Mouse (Mus musculus) ovary, postnatal 14 days (tissue): Measurements from ENCODE around the gene Sgf29.
"Not testable (repeated sequence)": the region's sequence is repeated elsewhere in the genome, so short reads cannot be mapped to it uniquely, and the experiment has no call there.

ENCODE experiments used
- DNase-seq: peaks from one replicate; pipeline ENCODE4 v3.0.0; 2022; ENCODE audit warnings: low spot score

Gene Sgf29

DNA sequence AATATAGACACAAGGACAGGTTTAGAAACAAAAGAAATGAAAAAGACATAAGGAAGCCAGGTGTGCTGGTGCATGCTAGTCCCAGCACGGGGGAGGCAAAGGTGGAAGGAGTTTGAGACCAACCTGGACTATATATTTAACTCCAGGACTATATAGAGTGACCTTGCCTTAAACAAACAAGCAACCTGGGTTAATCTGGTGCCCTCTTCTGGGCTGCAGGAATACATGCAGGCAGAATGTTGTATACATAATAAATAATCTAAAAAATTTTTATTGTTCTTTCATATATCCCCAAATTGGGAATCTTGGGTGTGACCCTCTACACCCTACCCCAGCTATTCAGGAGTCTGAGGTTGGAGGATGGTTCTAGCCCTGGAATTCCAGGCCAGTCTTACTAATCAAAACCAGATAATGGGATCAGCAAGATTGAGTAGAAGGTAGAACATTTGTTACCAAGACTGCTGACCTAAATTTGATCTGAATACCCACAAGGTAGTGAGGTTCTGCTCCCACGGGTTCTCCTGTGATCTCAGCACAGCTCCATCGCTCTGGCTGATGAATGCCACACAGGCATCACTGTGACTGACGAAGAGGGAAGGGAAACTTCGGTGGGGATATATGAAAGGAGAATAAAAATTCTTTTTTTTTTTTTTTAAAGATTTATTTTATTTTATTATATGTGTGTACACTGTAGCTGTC, 6.4 kb upstream of the Sgf29 start:
- no peak for DNase-seq

DNA sequence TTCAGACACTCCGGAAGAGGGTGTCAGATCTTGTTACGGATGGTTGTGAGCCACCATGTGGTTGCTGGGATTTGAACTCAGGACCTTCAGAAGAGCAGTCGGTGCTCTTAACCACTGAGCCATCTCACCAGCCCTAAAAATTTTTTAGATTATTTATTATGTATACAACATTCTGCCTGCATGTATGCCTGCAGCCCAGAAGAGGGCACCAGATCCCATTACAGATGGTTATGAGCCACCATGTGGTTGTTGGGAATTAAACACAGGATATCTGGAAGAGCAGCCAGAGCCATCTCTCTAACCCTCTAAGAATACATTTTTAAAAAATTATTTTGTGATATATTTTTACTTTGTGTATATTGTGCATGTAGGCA, 5.9 kb upstream of the Sgf29 start:
- not testable (repeated sequence) for DNase-seq

DNA sequence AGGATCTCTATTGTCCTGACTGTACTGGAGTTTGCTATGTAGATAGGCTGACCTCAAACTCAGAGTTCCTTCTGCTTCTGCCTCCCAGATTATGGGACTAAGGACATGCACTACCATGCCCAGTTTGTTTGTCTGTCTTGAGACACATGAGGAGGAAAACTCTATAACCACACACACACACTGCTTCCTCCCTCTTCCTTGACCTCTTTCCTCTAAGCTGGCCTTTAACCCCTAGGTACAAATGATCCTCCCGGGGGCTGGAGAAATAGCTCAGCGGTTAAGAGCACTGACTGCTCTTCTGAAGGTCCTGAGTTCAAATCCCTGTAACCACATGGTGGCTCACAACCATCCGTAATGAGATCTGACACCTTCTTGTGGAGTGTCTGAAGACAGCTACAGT, 4.8 kb upstream of the Sgf29 start:
- DNase-seq: no peak

DNA sequence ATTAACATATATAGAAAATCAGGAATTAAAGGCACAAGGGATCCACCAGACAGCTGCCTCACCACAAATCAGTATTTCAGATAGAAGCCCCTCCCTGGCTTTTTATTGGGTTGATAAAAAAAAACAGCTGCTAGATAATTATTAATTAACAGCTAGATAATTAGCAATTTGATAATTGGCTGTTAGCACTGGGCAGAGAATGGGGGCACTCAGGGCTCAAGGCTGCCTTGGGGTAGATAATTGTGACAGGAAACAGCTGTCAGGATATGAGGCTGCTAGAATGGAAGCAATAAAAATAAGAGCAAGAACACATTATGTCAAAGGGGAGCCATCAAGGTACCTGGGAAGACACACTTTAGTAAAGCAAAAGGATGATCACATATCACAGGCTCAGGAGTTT, 4.2 kb upstream of the Sgf29 start:
- DNase-seq: no peak

DNA sequence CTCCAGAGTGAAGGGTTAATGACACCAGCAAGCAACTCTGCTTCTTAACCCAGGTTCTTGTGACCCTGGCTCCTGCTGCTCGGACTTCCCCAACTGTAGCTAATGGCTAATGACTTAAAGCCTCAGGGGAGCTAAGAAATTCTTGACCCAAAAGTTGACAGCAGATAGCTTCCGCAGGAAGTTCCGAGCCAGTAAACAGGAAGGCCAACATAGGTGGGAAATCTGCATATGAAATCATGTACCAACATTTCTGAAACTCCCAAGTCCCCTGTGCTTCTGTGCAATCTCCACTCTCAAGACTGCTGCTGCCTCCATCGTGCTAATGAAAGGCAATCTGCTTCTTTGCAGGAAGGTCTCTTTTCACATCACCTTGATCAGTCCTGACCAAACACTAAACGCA, 3.4 kb upstream of the Sgf29 start:
- DNase-seq: no peak

DNA sequence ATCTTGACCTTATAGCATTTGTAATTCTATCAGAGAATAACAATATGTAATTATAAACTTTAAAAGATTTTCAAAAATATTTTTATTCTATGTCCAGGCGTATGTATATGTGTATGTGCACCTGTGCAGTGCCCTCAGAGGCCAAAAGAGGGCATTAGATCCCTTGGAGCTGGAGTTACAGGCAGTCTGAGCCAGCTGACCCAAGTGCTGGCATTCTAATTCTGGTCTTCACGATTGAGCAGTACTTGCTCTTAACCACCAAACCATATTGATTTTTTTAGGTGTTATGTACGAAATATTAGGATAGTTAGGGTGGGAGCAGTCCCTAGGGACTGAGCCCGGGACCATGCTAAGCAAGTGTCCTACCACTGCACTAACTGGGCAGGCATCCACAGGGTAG, 623 bp upstream of the Sgf29 start:
- no peak for DNase-seq

GRCm38 (mm10) chr7:126650852-126651251, 1.7 kb downstream of the Sgf29 start:
- DNase-seq: no peak

GRCm38 (mm10) chr7:126653991-126654390, 4.9 kb downstream of the Sgf29 start:
- DNase-seq: no peak

DNA sequence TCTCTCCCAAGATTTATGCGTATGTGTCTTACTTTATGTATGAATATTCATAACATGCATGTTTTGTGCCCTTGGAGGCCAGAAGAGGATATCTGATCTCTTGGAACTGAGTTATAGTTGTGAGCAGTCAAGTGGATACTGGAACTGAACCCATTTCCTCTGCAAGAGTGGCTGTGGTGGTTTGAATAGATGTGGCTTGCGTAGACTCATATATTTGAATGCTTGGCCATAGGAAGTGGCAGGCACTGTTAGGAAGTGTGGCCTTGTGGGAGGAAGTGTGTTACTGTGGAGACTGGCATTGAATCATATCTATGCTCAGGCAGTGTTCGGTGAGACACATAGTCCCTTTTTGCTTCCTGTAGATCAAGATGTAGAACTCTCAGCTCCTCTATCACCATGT, 6.6 kb downstream of the Sgf29 start:
- DNase-seq: no peak

GRCm38 (mm10) chr7:126657522-126657921, 8.4 kb downstream of the Sgf29 start:
- no peak for DNase-seq

DNA sequence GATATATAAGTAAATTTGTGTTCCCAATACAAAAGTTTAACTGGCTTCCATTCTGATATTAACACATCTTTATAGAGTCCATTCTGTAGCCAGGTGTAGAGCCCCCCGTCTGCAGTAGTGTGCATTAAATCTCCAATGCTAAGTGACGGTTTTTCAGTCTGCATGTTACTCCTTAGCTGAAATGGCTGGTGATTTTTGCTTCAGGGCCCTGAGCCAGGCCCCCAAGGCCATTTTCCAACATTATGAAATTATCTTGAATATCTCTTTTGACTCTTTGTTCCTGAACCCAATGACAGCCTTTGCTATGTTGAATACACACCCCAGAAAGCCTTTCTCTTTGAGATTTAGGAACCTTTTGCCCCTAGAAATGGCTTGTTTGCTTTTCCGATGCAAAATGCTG, 10.7 kb downstream of the Sgf29 start:
- DNase-seq: no peak

DNA sequence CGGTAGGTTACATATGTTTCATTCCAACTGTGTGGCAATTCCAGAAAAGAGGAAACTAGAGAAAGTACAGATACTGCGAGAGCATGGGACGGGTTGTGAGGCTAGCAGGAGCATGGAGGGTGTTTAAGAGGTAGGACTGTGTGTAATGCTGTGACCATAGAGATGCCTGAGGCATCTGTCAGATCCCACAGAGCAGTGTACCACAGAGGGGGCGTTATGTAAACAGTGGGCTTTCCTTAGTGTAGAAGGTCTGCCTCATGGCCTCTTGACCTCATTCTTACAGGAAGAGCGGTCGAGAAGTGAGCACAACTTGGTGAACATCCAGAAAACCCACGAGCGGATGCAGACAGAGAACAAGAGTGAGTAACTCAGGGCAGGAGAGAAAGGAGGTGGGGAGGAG, 14.5 kb downstream of the Sgf29 start:
- no peak for DNase-seq

GRCm38 (mm10) chr7:126665269-126665668, 16.2 kb downstream of the Sgf29 start:
- DNase-seq: peak; percentile 18

- no peak for DNase-seq
Measured at GRCm38 (mm10) chr7:126667495-126668090, 18.5 kb downstream of the Sgf29 start.

- no peak for DNase-seq
Measured at GRCm38 (mm10) chr7:126668452-126668851, 19.3 kb downstream of the Sgf29 start.

GRCm38 (mm10) chr7:126670152-126670551, 21.0 kb downstream of the Sgf29 start:
- DNase-seq: no peak

DNA sequence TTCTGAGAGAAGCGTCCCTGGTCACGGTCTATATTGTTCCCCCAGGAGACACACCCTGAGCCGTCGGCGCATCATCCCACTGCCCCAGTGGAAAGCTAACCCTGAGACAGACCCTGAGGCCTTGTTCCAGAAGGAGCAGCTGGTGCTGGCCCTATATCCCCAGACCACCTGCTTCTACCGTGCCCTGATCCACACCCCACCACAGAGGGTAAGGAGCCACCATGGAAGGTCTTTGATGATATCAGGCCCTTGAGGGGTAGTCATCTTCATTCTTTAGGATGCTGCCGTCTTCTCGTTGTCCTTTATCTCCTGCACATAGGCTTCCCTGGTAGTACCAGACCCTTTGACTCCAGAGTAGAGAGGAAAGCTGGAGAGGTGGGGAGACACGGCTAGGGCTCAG, 23.0 kb downstream of the Sgf29 start:
- DNase-seq: no peak

GRCm38 (mm10) chr7:126675104-126675503, 26.0 kb downstream of the Sgf29 start:
- DNase-seq: no peak

DNA sequence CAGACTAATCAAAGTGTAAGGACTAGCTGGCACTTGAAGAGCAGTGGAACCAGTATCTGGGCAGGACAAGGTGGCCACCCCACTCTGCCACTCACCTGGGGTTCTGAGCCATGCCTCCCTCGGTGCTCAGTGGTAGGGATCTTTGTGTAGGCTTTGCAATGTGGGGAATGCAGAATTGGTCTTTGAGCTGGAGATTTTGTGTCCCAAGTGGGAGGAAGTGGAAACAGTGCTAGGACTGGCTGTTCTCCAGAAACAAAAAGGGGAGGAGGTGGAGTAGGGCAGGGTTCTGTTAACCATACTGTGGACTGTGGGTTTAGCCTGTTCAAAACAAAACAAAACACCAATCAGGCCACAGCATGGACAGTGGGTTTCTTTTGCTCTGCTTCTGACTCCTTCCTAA, 27.1 kb downstream of the Sgf29 start, which contains the start of gene Sult1a1:
Gene Sult1a1, minus strand, starts transcription at position 226 of the 400 bp plus-strand sequence.
- no peak for DNase-seq

GRCm38 (mm10) chr7:126676631-126677220, 27.6 kb downstream of the Sgf29 start:
- no peak for DNase-seq

GRCm38 (mm10) chr7:126678545-126679341, 29.6 kb downstream of the Sgf29 start:
- DNase-seq: no peak

DNA sequence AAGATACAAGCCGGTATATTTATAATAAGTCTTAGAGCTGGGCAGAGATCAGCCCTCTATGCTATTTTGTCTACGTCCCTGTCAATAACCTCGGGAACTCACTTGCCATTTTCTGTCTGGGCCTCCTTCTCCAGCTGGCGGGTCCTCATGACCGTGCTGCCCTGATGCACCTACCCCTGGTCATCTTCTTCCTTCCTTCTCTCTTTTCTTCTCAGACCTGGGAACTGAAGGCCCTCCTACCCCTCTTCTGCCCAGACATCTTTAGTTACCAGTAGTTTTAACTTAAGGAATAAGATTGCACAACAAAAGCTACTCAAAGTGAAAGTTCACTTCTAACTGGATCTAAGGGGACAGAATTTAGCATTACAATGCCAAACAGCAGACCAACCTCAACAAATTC, 30.6 kb downstream of the Sgf29 start:
- no peak for DNase-seq

- no peak for DNase-seq
Measured at GRCm38 (mm10) chr7:126681221-126681620, 32.1 kb downstream of the Sgf29 start.
